Mouse (Mus musculus) ES-Bruce4 (cell line): ENCODE measurements at regions not wholly inside any gene's neighbourhood (a gene's known extent, or its start where the extent isn't known, plus 50 kb on each side); places are given as distances from the start of the nearest gene placed in this dataset.

Source experiments
- CTCF ChIP-seq: IDR thresholded peaks from one replicate; pipeline ENCODE4 v1.8.1; 2011; ENCODE audit warnings: low read depth, low read length
- EP300 ChIP-seq: IDR thresholded peaks from 2 replicates; pipeline ENCODE4 v1.6.1; 2011; ENCODE audit warnings: low read depth, low read length; ENCODE audit not compliant: insufficient read depth
- POLR2A ChIP-seq: IDR thresholded peaks from one replicate; pipeline ENCODE4 v1.8.1; 2011; ENCODE audit warnings: low read length; ENCODE audit not compliant: insufficient read depth

DNA sequence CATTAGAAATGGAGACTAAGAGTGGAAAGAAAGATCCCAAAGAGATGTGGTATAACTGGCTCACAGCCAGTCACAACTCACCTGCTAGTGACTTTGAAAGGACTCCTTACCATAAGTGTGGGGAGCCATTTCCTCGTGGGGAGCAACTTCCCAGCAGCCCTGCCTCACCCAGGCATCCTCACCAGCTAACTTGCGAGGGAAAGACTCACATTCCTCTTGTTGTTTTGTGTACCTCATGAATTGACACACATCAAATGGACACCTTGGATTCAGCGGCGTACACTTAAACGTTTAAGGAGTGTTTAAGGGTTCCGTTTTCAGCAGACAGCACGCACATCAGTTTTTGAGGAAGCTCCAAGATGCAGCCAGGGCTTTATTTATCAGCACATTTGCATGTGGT lies 154.0 kb downstream of the Cd83 start:
- TF ChIP-seq EP300 (no peak), POLR2A (no peak), CTCF (no peak)
